Mouse (Mus musculus): ENCODE measurements around the gene Gak.

DNA sequence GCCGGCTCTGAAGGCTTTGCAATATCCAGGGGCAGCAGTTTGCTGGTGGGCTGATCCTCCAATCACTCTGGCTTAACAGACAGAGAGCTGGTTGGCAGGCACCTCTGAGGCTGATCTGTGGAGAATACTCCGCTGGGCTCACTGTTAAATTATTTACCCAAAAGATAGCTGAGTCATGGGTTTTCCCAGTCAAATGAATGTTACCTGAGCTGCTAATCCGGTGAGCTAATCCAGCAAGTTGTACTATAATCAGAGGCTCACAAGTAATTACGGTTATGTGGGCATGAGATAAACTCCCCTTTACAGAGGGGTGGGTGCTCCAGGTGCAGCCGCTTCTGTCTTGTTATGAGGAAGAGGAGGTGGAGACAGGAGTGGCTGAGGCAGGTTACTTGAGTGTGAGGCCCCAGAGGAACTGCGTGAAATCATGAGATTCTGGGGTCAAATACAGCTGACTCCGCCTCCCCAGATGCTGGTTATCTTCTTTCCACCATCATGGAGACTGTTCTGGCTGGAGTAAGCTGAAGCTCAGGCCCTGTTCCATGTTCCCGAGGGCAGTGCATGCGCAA lies 45.8 kb upstream of the Gak start, which contains the start of gene Slc26a1:
- no peak for TF ChIP-seq POLR2A (IDR thresholded peaks at IDR 0.05; ENCODE audit: insufficient read depth, low read depth, low read length)
- TF ChIP-seq CTCF (IDR thresholded peaks at IDR 0.05; ENCODE audit: insufficient read depth, low read depth, low read length) = no peak
